Mouse (Mus musculus): ENCODE measurements around the gene Pgm2l1. TPM values are rescaled to one million over a fixed set of nuclear protein-coding genes. Genes with fewer than 3 reads are reported as not detected.

Pgm2l1 gene
- total RNA-seq, 2 experiments from 2014 or later, result 11.6 to 13.7 TPM

GRCm38 (mm10) chr7:100283298-100283697 lies 56.1 kb downstream of the Pgm2l1 start:
- no peak for ATAC-seq (replicated peaks; ENCODE audit: low FRiP score, low TSS enrichment, poor library complexity, severe bottlenecking)

GRCm38 (mm10) chr7:100285383-100285782 lies 58.2 kb downstream of the Pgm2l1 start, which contains the start of gene P4ha3:
P4ha3 (plus strand) TSS chr7:100285520.
- ATAC-seq (replicated peaks; ENCODE audit: low FRiP score, low TSS enrichment, poor library complexity, severe bottlenecking), result no peak

GRCm38 (mm10) chr7:100287748-100288578 lies 60.8 kb downstream of the Pgm2l1 start:
- ATAC-seq (replicated peaks; ENCODE audit: low FRiP score, low TSS enrichment, poor library complexity, severe bottlenecking), result no peak

GRCm38 (mm10) chr7:100288622-100289021 lies 61.4 kb downstream of the Pgm2l1 start:
- no peak for ATAC-seq (replicated peaks; ENCODE audit: low FRiP score, low TSS enrichment, poor library complexity, severe bottlenecking)

- ATAC-seq (replicated peaks; ENCODE audit: low FRiP score, low TSS enrichment, poor library complexity, severe bottlenecking), result no peak
Observed at GRCm38 (mm10) chr7:100293546-100293945, 66.4 kb downstream of the Pgm2l1 start.

GRCm38 (mm10) chr7:100295745-100296144 lies 68.6 kb downstream of the Pgm2l1 start:
- no peak for ATAC-seq (replicated peaks; ENCODE audit: low FRiP score, low TSS enrichment, poor library complexity, severe bottlenecking)

- no peak for ATAC-seq (replicated peaks; ENCODE audit: low FRiP score, low TSS enrichment, poor library complexity, severe bottlenecking)
Observed at GRCm38 (mm10) chr7:100296699-100297098, 69.5 kb downstream of the Pgm2l1 start.

- no peak for ATAC-seq (replicated peaks; ENCODE audit: low FRiP score, low TSS enrichment, poor library complexity, severe bottlenecking)
Observed at GRCm38 (mm10) chr7:100298861-100299510, 71.8 kb downstream of the Pgm2l1 start.

GRCm38 (mm10) chr7:100301390-100301789 lies 74.2 kb downstream of the Pgm2l1 start:
- ATAC-seq (replicated peaks; ENCODE audit: low FRiP score, low TSS enrichment, poor library complexity, severe bottlenecking), result no peak

GRCm38 (mm10) chr7:100302316-100302715 lies 75.1 kb downstream of the Pgm2l1 start:
- no peak for ATAC-seq (replicated peaks; ENCODE audit: low FRiP score, low TSS enrichment, poor library complexity, severe bottlenecking)

- ATAC-seq (replicated peaks; ENCODE audit: low FRiP score, low TSS enrichment, poor library complexity, severe bottlenecking), result no peak
Observed at GRCm38 (mm10) chr7:100305894-100306293, 78.7 kb downstream of the Pgm2l1 start.

GRCm38 (mm10) chr7:100307872-100308653 lies 80.9 kb downstream of the Pgm2l1 start:
- no peak for ATAC-seq (replicated peaks; ENCODE audit: low FRiP score, low TSS enrichment, poor library complexity, severe bottlenecking)

- ATAC-seq (replicated peaks; ENCODE audit: low FRiP score, low TSS enrichment, poor library complexity, severe bottlenecking), result peak; percentile 64
Observed at GRCm38 (mm10) chr7:100309216-100309615, 82.0 kb downstream of the Pgm2l1 start.

- no peak for ATAC-seq (replicated peaks; ENCODE audit: low FRiP score, low TSS enrichment, poor library complexity, severe bottlenecking)
Observed at GRCm38 (mm10) chr7:100309679-100310078, 82.5 kb downstream of the Pgm2l1 start.

GRCm38 (mm10) chr7:100310290-100310689 lies 83.1 kb downstream of the Pgm2l1 start:
- no peak for ATAC-seq (replicated peaks; ENCODE audit: low FRiP score, low TSS enrichment, poor library complexity, severe bottlenecking)

- no peak for ATAC-seq (replicated peaks; ENCODE audit: low FRiP score, low TSS enrichment, poor library complexity, severe bottlenecking)
Observed at GRCm38 (mm10) chr7:100312716-100313115, 85.5 kb downstream of the Pgm2l1 start.

GRCm38 (mm10) chr7:100316924-100317323 lies 89.7 kb downstream of the Pgm2l1 start:
- ATAC-seq (replicated peaks; ENCODE audit: low FRiP score, low TSS enrichment, poor library complexity, severe bottlenecking), result peak; percentile 72

GRCm38 (mm10) chr7:100317534-100317933 lies 90.3 kb downstream of the Pgm2l1 start:
- ATAC-seq (replicated peaks; ENCODE audit: low FRiP score, low TSS enrichment, poor library complexity, severe bottlenecking), result peak; percentile 63

GRCm38 (mm10) chr7:100323721-100324120 lies 96.5 kb downstream of the Pgm2l1 start:
- ATAC-seq (replicated peaks; ENCODE audit: low FRiP score, low TSS enrichment, poor library complexity, severe bottlenecking), result no peak

GRCm38 (mm10) chr7:100325482-100325881 lies 98.3 kb downstream of the Pgm2l1 start:
- 0 out of 2 replicates have a peak, but pooled peaks have one; percentile 27 for ATAC-seq (replicated peaks; ENCODE audit: low FRiP score, low TSS enrichment, poor library complexity, severe bottlenecking)
